Mouse (Mus musculus) forebrain, embryonic 16.5 days (tissue): ENCODE data around the gene Obox6. TPM values are rescaled to one million over a fixed set of nuclear protein-coding genes. Genes with fewer than 3 reads are reported as not detected.

Experiments
- polyA plus RNA-seq: library from polyadenylated mRNA; unstranded; fragments of >200 nt; fragmentation: Nextera tagmentation; extraction: Ambion mirVana; gene quantifications from 2 replicates; pipeline ENCODE4 v1.2.1, GENCODE M21; 2015

The Obox6 gene
- polyA plus RNA-seq, 1 experiment from 2014 or later, result not detected

Other genes starting within 250 kb of the Obox6 start
- not detected in 2 replicates for gene Obox3, start 199.8 kb downstream of the Obox6 start, polyA plus RNA-seq
- not detected in 2 replicates for gene Obox5, start 89.5 kb downstream of the Obox6 start, polyA plus RNA-seq
- 0.07 TPM in 1 of 2 replicates, not detected in the other for gene Crx, start 40.3 kb upstream of the Obox6 start, polyA plus RNA-seq
- gene Crxos, start 42.9 kb upstream of the Obox6 start, polyA plus RNA-seq, result not detected in 2 replicates
- gene Selenow, start 82.7 kb upstream of the Obox6 start, polyA plus RNA-seq, result 1,473 and 1,544 TPM in 2 replicates
- 139 and 141 TPM in 2 replicates for gene Nop53, start 106.4 kb upstream of the Obox6 start, polyA plus RNA-seq
- 5.4 and 5.6 TPM in 2 replicates for gene Ehd2, start 127.9 kb upstream of the Obox6 start, polyA plus RNA-seq
- 9.0 and 11.2 TPM in 2 replicates for gene Bicra, start 208.2 kb upstream of the Obox6 start, polyA plus RNA-seq
- gene Zfp541, start 222.1 kb upstream of the Obox6 start, polyA plus RNA-seq, result 0.14 TPM in 1 of 2 replicates, not detected in the other